8 mouse cellular contexts compared by ENCODE assay signal in genomic region chrX:98937555-98938294, GRCm38 (mm10). TPM values are rescaled to one million over a fixed set of nuclear protein-coding genes. Genes with fewer than 3 reads are reported as not detected.
A peak's percentile ranks its signal among the peaks of the same experiment; 100 is the strongest.
DNase-seq lines count a peak whose midpoint lies in the region; ATAC-seq lines count a peak whose summit lies in the region.

No protein-coding gene starts in this region.

- WGBS in heart, embryonic 15.5 days: 21% methylated on average over 56 of the region's 57 CpGs
- WGBS in liver, embryonic 15.5 days (ENCODE audit: insufficient replicate concordance): 17% methylated on average over 57 of the region's 57 CpGs
- 23% methylated on average over 57 of the region's 57 CpGs for WGBS in neural tube, embryonic 12.5 days

- H3K4me2 ChIP-seq in heart, embryonic 15.5 days: peak overlapping the region; percentile 75
- peak overlapping the region; percentile 79 for H3K4me2 ChIP-seq in liver, embryonic 15.5 days
- H3K4me2 ChIP-seq in neural tube, embryonic 12.5 days (replicated peaks): peak overlapping the region; percentile 61

- peak overlapping the region; percentile 67 for H3K4me3 ChIP-seq in heart, embryonic 15.5 days
- peak overlapping the region; percentile 71 for H3K4me3 ChIP-seq in liver, embryonic 15.5 days (replicated peaks)
- peak overlapping the region; percentile 51 for H3K4me3 ChIP-seq in neural tube, embryonic 12.5 days

- no peaks in the 10 kb centered on the region for H3K9me3 ChIP-seq in heart, embryonic 15.5 days (replicated peaks)
- H3K9me3 ChIP-seq in liver, embryonic 15.5 days (replicated peaks): no peaks in the 10 kb centered on the region
- H3K9me3 ChIP-seq in neural tube, embryonic 12.5 days: no peaks in the 10 kb centered on the region

- H3K27me3 ChIP-seq in heart, embryonic 15.5 days: no peaks in the 10 kb centered on the region
- no peaks in the 10 kb centered on the region for H3K27me3 ChIP-seq in liver, embryonic 15.5 days
- no peaks in the 10 kb centered on the region for H3K27me3 ChIP-seq in neural tube, embryonic 12.5 days (replicated peaks)

- H3K4me1 ChIP-seq in heart, embryonic 15.5 days (replicated peaks): peaks cover 6% of the 10 kb centered on the region
- peaks cover 5% of the 10 kb centered on the region for H3K4me1 ChIP-seq in liver, embryonic 15.5 days (replicated peaks)
- H3K4me1 ChIP-seq in neural tube, embryonic 12.5 days: peaks cover 6% of the 10 kb centered on the region; the same call in 1 of the 2 replicates

- H3K9ac ChIP-seq in heart, embryonic 15.5 days: peak overlapping the region; percentile 71
- H3K9ac ChIP-seq in liver, embryonic 15.5 days: peak overlapping the region; percentile 70
- H3K9ac ChIP-seq in neural tube, embryonic 12.5 days: peak overlapping the region; percentile 61

- H3K36me3 ChIP-seq in heart, embryonic 15.5 days: no peaks in the 10 kb centered on the region
- H3K36me3 ChIP-seq in liver, embryonic 15.5 days (replicated peaks): 0 out of 2 replicates have a peak, but pooled peaks cover 8% of the 10 kb centered on the region
- H3K36me3 ChIP-seq in neural tube, embryonic 12.5 days: no peaks in the 10 kb centered on the region

- peak; percentile 81 for DNase-seq in c-Kit-negative CD71-positive TER-119-positive erythroid progenitor cells, embryonic 14.5 days (ENCODE audit: low read depth, low spot score)
- peak; percentile 79 for DNase-seq in fibroblast of lung, adult 2 months (ENCODE audit: low read depth)
- peak; percentile 94 to 95 for DNase-seq in kidney, postnatal 25 days
- DNase-seq in telencephalon, adult 2 months (ENCODE audit: low read depth, low spot score): peak; percentile 77

- peak; percentile 58 for ATAC-seq in CD4-positive, CD25-positive, alpha-beta regulatory T cell, adult 4 months
- peak; percentile 89 for ATAC-seq in heart, embryonic 15.5 days (replicated peaks; ENCODE audit: insufficient number of reproducible peaks, insufficient read depth, low FRiP score, low read depth)
- ATAC-seq in liver, embryonic 15.5 days (ENCODE audit: insufficient read depth): peak; percentile 84
- ATAC-seq in neural tube, embryonic 12.5 days (ENCODE audit: low FRiP score, low read depth): peak; percentile 90

- H3K27ac ChIP-seq in heart, embryonic 15.5 days: peak overlapping the region; percentile 94
- peak overlapping the region; percentile 92 for H3K27ac ChIP-seq in liver, embryonic 15.5 days (replicated peaks)
- peak overlapping the region; percentile 82 for H3K27ac ChIP-seq in neural tube, embryonic 12.5 days

RNA-seq across cellular contexts. Expression of gene Yipf6, which starts 1.6 kb away (rescaled TPM):
- polyA plus RNA-seq in CD4-positive, CD25-positive, alpha-beta regulatory T cell, adult 4 months (2017; shearing (Covaris generic)): 10 to 100 TPM; 26.3 to 27.9 TPM
- polyA plus RNA-seq in heart, embryonic 15.5 days (2015; fragmentation: Nextera tagmentation; extraction: Ambion mirVana): 16.3 and 16.9 TPM in 2 replicates
- polyA plus RNA-seq in liver, embryonic 15.5 days (2015; fragmentation: Nextera tagmentation; extraction: Ambion mirVana): 11.4 and 12.8 TPM in 2 replicates
- polyA plus RNA-seq in neural tube, embryonic 12.5 days (2016; fragmentation: Nextera tagmentation; extraction: Ambion mirVana): 21.9 and 22.1 TPM in 2 replicates

RNA-seq across cellular contexts. Expression of gene Ophn1, which starts 46.9 kb away (rescaled TPM):
- polyA plus RNA-seq in CD4-positive, CD25-positive, alpha-beta regulatory T cell, adult 4 months (2017; shearing (Covaris generic)): under 1 TPM in 1 of 2 experiments, not detected in 1; 0.07 TPM
- polyA plus RNA-seq in heart, embryonic 15.5 days (2015; fragmentation: Nextera tagmentation; extraction: Ambion mirVana): 9.1 and 11.1 TPM in 2 replicates
- 1.7 and 2.2 TPM in 2 replicates for polyA plus RNA-seq in liver, embryonic 15.5 days (2015; fragmentation: Nextera tagmentation; extraction: Ambion mirVana)
- polyA plus RNA-seq in neural tube, embryonic 12.5 days (2016; fragmentation: Nextera tagmentation; extraction: Ambion mirVana): 27.8 and 30.5 TPM in 2 replicates

Comparison
In these comparisons a context has a peak if more than half of its experiments do, and no peak if none do; other contexts are left out.
1. Peak in every context shown above with its lines: DNase-seq, ATAC-seq, H3K4me3 ChIP-seq and H3K27ac ChIP-seq.